In the genomic region with DNA sequence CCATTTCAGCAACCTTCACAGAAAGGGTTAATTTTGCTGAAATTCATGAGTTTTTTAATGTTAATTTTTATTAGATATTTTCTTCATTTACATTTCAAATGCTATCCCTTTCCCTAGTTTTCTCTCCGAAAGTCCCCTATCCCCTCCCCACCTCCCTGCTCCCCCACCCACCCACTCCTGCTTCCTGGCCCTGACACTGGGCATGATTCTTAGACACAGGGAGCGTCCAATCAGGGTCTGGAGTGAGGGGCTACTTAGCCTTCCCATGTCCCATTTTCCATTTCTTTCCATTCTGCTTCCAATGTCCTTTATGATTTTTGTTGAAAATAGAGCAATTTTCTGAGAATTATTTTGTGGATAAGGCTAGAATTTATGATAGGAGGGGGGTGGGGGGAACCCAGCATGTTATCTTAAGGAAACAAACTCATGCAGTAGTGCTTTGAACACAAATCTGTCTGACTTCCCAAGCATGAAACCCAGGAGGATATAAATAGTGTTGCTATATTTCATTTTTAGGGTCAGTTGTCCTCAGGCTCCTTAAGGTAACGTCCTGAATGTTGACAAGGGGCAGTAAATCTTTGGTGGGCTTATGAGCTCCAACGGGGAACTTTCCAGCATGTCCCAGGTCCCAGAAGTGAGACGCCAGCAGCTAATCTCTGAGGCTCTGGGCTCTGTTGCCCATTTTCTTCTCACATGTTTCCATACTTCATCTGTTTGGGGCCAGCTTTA, we compare ENCODE assay signal across 26 mouse cellular contexts.
DNase-seq lines count a peak whose midpoint lies in the region; ATAC-seq and TF ChIP-seq lines count a peak whose summit lies in the region.
"Had no signal": no experiment of that assay in that cellular context is flagged by ENCODE, and none has a peak within 500 bp of the region (broad histone marks: within the 10 kb centered on the region; RNA-seq: fewer than 3 reads in every experiment).

No protein-coding gene starts in this region.

- 16% methylated on average over 5 of the region's 5 CpGs for WGBS in kidney, postnatal 0 days

- H3K4me2 ChIP-seq in kidney, postnatal 0 days (ENCODE audit: low read length) = peak overlapping the region; percentile 15; the same call in 1 of the 2 replicates
- H3K4me2 ChIP-seq: embryonic facial prominence, embryonic 15.5 days; forebrain, embryonic 13.5 days; limb, embryonic 13.5 days; liver, embryonic 11.5 days; lung, embryonic 15.5 days; midbrain, embryonic 11.5 days had no signal

- H3K4me3 ChIP-seq in kidney, postnatal 0 days (replicated peaks; ENCODE audit: low read depth, low read length) = no peak overlapping the region
- H3K4me3 ChIP-seq: embryonic facial prominence, embryonic 10.5 days; embryonic facial prominence, embryonic 15.5 days; forebrain, embryonic 13.5 days; limb, embryonic 13.5 days; lung, embryonic 15.5 days had no signal

- no peak for TF ChIP-seq CTCF in kidney, postnatal 0 days (IDR thresholded peaks at IDR 0.05; ENCODE audit: low read depth)

- H3K36me3 ChIP-seq in kidney, postnatal 0 days (ENCODE audit: insufficient read depth, low read length) = no peaks in the 10 kb centered on the region
- H3K36me3 ChIP-seq: embryonic facial prominence, embryonic 10.5 days; embryonic facial prominence, embryonic 15.5 days; limb, embryonic 13.5 days; lung, embryonic 15.5 days had no signal

- H3K9ac ChIP-seq in kidney, postnatal 0 days (ENCODE audit: low read depth, low read length) = no peak overlapping the region
- H3K9ac ChIP-seq: embryonic facial prominence, embryonic 15.5 days; forebrain, embryonic 13.5 days; limb, embryonic 13.5 days; lung, embryonic 15.5 days had no signal

- H3K27ac ChIP-seq in kidney, postnatal 0 days = no peak overlapping the region
- H3K27ac ChIP-seq: embryonic facial prominence, embryonic 10.5 days; embryonic facial prominence, embryonic 15.5 days; forebrain, embryonic 13.5 days; limb, embryonic 13.5 days; lung, embryonic 15.5 days; stomach, postnatal 0 days had no signal

- no peaks in the 10 kb centered on the region for H3K27me3 ChIP-seq in kidney, postnatal 0 days (ENCODE audit: insufficient read depth, low read length)
- H3K27me3 ChIP-seq: embryonic facial prominence, embryonic 15.5 days; forebrain, embryonic 13.5 days; limb, embryonic 13.5 days; lung, embryonic 15.5 days had no signal

- peak; percentile 66; the same call in 1 of the 2 replicates for ATAC-seq in kidney, postnatal 0 days (replicated peaks; ENCODE audit: low FRiP score, low read depth)
- ATAC-seq: forebrain, embryonic 13.5 days; intestine, postnatal 0 days had no signal

- H3K9me3 ChIP-seq in kidney, postnatal 0 days (replicated peaks; ENCODE audit: low read length) = no peaks in the 10 kb centered on the region
- H3K9me3 ChIP-seq: embryonic facial prominence, embryonic 10.5 days; embryonic facial prominence, embryonic 15.5 days; forebrain, embryonic 13.5 days; G1E; limb, embryonic 13.5 days; lung, embryonic 15.5 days had no signal

- no peaks in the 10 kb centered on the region for H3K4me1 ChIP-seq in kidney, postnatal 0 days (replicated peaks; ENCODE audit: insufficient read depth, low read length)
- H3K4me1 ChIP-seq: embryonic facial prominence, embryonic 10.5 days; embryonic facial prominence, embryonic 15.5 days; forebrain, embryonic 13.5 days; limb, embryonic 13.5 days; lung, embryonic 15.5 days had no signal

- DNase-seq in embryo, embryonic 11 days = peak; percentile 40
- no peak for DNase-seq in embryo, embryonic 10 days (ENCODE audit: low spot score)
- peak; percentile 86 for DNase-seq in kidney, postnatal 0 days (ENCODE audit: low spot score)
- DNase-seq in kidney, postnatal 36 days = no peak
- DNase-seq in embryo, embryonic 11.5 days (ENCODE audit: low read depth, low spot score) = peak; percentile 49
- DNase-seq in mesoderm, embryonic 11.5 days (ENCODE audit: low read depth, low spot score) = peak; percentile 68
- DNase-seq in ovary, postnatal 36 days (ENCODE audit: low spot score) = no peak
- DNase-seq: adrenal gland, postnatal 10 days; cerebellum, adult 8-10 months; cerebellum, postnatal 25 days; gastrocnemius, postnatal 14 days; heart, postnatal 14 days; right cerebral cortex, adult 18-20 months; right cerebral cortex, postnatal 4 days; thymus, adult 18-20 months; thymus, postnatal 25 days had no signal

Comparison
In these comparisons a context has a peak if more than half of its experiments do, and no peak if none do; other contexts are left out.
1. DNase-seq: peak in embryo, embryonic 11 days (single experiment), kidney, postnatal 0 days (single experiment), embryo, embryonic 11.5 days (single experiment) and mesoderm, embryonic 11.5 days (single experiment); none in embryo, embryonic 10 days (single experiment), kidney, postnatal 36 days (0 of 2) and ovary, postnatal 36 days (single experiment).